Mouse (Mus musculus): ENCODE results near the gene Iqcn. TPM values are rescaled to one million over a fixed set of nuclear protein-coding genes. Genes with fewer than 3 reads are reported as not detected.
A peak's percentile ranks its signal among the peaks of the same experiment; 100 is the strongest.

Iqcn gene
- polyA plus RNA-seq, 1 experiment from 2014 or later = not detected

DNA sequence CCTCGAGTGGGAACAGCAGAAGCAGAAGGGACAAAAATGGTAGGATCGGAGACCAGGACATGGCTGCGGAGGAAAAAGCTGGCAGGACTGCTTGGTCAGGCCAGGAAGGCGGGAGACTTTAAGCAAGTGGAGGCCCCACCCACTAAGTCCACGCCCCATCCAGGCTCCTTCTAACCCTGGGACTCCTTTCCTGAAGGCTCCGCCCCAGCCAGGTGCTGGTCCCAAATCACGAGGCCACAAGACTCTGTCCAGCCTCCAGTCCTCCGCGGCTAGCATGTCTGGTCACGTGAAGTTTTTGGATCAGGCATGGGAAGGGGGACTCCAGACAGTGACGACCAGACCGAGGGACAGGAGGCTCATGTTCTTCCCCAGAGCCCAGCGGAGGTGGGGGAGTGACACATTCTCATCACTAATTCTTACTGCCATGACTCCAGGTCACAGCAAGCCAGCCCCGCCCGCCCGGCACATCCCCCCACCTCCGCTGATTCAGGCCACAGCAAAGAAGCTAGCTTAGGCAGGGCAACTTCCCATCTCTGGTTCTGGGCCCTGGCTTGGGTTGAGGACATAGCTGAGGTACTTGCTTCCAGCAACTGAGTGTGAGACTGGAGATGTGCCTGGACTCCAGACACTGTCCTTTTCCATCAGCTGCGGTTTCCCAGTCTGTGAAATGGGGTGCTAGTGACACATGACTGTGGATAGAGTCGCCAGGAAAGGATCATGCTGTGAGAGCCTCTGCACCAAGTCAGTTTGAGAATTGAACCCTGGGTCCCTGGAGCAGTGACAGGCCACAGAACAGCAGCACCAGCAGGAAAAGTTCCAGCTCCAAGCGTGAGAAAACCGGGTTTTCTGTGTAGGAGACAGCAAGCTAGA is 63.5 kb downstream of the Iqcn start:
- no peak overlapping the region for H3K27ac ChIP-seq
- H3K27me3 ChIP-seq = no peaks in the 10 kb centered on the region
- ATAC-seq (ENCODE audit: insufficient number of reproducible peaks, insufficient read depth, low FRiP score, low TSS enrichment, low read depth) = peak; percentile 17; the same call in 1 of the 2 replicates
- peak overlapping the region; percentile 66 for H3K9ac ChIP-seq (replicated peaks)
- no peaks in the 10 kb centered on the region for H3K9me3 ChIP-seq
- H3K4me1 ChIP-seq (replicated peaks) = peaks cover 15% of the 10 kb centered on the region
- 7% methylated on average over 21 of the region's 21 CpGs for WGBS
- peak overlapping the region; percentile 45 for H3K4me3 ChIP-seq (replicated peaks)
- H3K4me2 ChIP-seq = peak overlapping the region; percentile 89
- peaks cover 42% of the 10 kb centered on the region for H3K36me3 ChIP-seq

Other genes with a start within 250 kb of the Iqcn start
- gene Klhl26, start 226.5 kb upstream of the Iqcn start, polyA plus RNA-seq (2016; fragmentation: Nextera tagmentation; extraction: Ambion mirVana) = 26.8 and 27.3 TPM in 2 replicates
- gene Tmem59l, start 216.1 kb upstream of the Iqcn start, polyA plus RNA-seq (2016; fragmentation: Nextera tagmentation; extraction: Ambion mirVana) = 17.5 and 22.1 TPM in 2 replicates
- 82.4 and 105 TPM in 2 replicates for gene Crlf1, start 210.3 kb upstream of the Iqcn start, polyA plus RNA-seq (2016; fragmentation: Nextera tagmentation; extraction: Ambion mirVana)
- gene Rex1bd, start 196.7 kb upstream of the Iqcn start, polyA plus RNA-seq (2016; fragmentation: Nextera tagmentation; extraction: Ambion mirVana) = 142 and 151 TPM in 2 replicates
- gene Uba52, start 192.7 kb upstream of the Iqcn start, polyA plus RNA-seq (2016; fragmentation: Nextera tagmentation; extraction: Ambion mirVana) = 882 and 891 TPM in 2 replicates
- gene Fkbp8, start 175.7 kb upstream of the Iqcn start, polyA plus RNA-seq (2016; fragmentation: Nextera tagmentation; extraction: Ambion mirVana) = 280 and 286 TPM in 2 replicates
- 50.3 and 50.7 TPM in 2 replicates for gene Kxd1, start 175.5 kb upstream of the Iqcn start, polyA plus RNA-seq (2016; fragmentation: Nextera tagmentation; extraction: Ambion mirVana)
- gene Ell, start 164.0 kb upstream of the Iqcn start, polyA plus RNA-seq (2016; fragmentation: Nextera tagmentation; extraction: Ambion mirVana) = 18.7 and 21.2 TPM in 2 replicates
- gene Isyna1, start 109.1 kb upstream of the Iqcn start, polyA plus RNA-seq (2016; fragmentation: Nextera tagmentation; extraction: Ambion mirVana) = 177 and 180 TPM in 2 replicates
- 137 and 151 TPM in 2 replicates for gene Ssbp4, start 94.6 kb upstream of the Iqcn start, polyA plus RNA-seq (2016; fragmentation: Nextera tagmentation; extraction: Ambion mirVana)
- gene Lrrc25, start 87.3 kb upstream of the Iqcn start, polyA plus RNA-seq (2016; fragmentation: Nextera tagmentation; extraction: Ambion mirVana) = 0.76 and 1.2 TPM in 2 replicates
- gene Gdf15, start 71.0 kb upstream of the Iqcn start, polyA plus RNA-seq (2016; fragmentation: Nextera tagmentation; extraction: Ambion mirVana) = 0.15 TPM in 1 of 2 replicates, not detected in the other
- gene Pgpep1, start 43.1 kb upstream of the Iqcn start, polyA plus RNA-seq (2016; fragmentation: Nextera tagmentation; extraction: Ambion mirVana) = 45.7 and 53.9 TPM in 2 replicates
- gene Lsm4, start 30.2 kb upstream of the Iqcn start, polyA plus RNA-seq (2016; fragmentation: Nextera tagmentation; extraction: Ambion mirVana) = 335 and 339 TPM in 2 replicates
- 117 and 121 TPM in 2 replicates for gene Jund, start 4.5 kb upstream of the Iqcn start, polyA plus RNA-seq (2016; fragmentation: Nextera tagmentation; extraction: Ambion mirVana)
- not detected in 2 replicates for gene Gm3336, start 15.1 kb downstream of the Iqcn start, polyA plus RNA-seq (2016; fragmentation: Nextera tagmentation; extraction: Ambion mirVana)
- gene Pde4c, start 20.3 kb downstream of the Iqcn start, polyA plus RNA-seq (2016; fragmentation: Nextera tagmentation; extraction: Ambion mirVana) = 0.24 and 0.33 TPM in 2 replicates
- 13.7 and 13.8 TPM in 2 replicates for gene Rab3a, start 51.2 kb downstream of the Iqcn start, polyA plus RNA-seq (2016; fragmentation: Nextera tagmentation; extraction: Ambion mirVana)
- 25.8 and 29.0 TPM in 2 replicates for gene Mpv17l2, start 57.5 kb downstream of the Iqcn start, polyA plus RNA-seq (2016; fragmentation: Nextera tagmentation; extraction: Ambion mirVana)
- gene Pik3r2, start 73.3 kb downstream of the Iqcn start, polyA plus RNA-seq (2016; fragmentation: Nextera tagmentation; extraction: Ambion mirVana) = 80.2 and 80.6 TPM in 2 replicates
- gene Mast3, start 101.6 kb downstream of the Iqcn start, polyA plus RNA-seq (2016; fragmentation: Nextera tagmentation; extraction: Ambion mirVana) = 13.2 and 14.5 TPM in 2 replicates
- not detected in 2 replicates for gene Il12rb1, start 105.0 kb downstream of the Iqcn start, polyA plus RNA-seq (2016; fragmentation: Nextera tagmentation; extraction: Ambion mirVana)
- gene Arrdc2, start 136.3 kb downstream of the Iqcn start, polyA plus RNA-seq (2016; fragmentation: Nextera tagmentation; extraction: Ambion mirVana) = 5.3 and 6.4 TPM in 2 replicates
- gene Kcnn1, start 159.8 kb downstream of the Iqcn start, polyA plus RNA-seq (2016; fragmentation: Nextera tagmentation; extraction: Ambion mirVana) = 4.3 and 6.0 TPM in 2 replicates
- gene Ccdc124, start 170.5 kb downstream of the Iqcn start, polyA plus RNA-seq (2016; fragmentation: Nextera tagmentation; extraction: Ambion mirVana) = 119 and 127 TPM in 2 replicates
- 0.15 and 0.29 TPM in 2 replicates for gene Slc5a5, start 189.3 kb downstream of the Iqcn start, polyA plus RNA-seq (2016; fragmentation: Nextera tagmentation; extraction: Ambion mirVana)
- 3,693 and 3,808 TPM in 2 replicates for gene Rpl18a, start 194.0 kb downstream of the Iqcn start, polyA plus RNA-seq (2016; fragmentation: Nextera tagmentation; extraction: Ambion mirVana)
- gene Map1s, start 202.5 kb downstream of the Iqcn start, polyA plus RNA-seq (2016; fragmentation: Nextera tagmentation; extraction: Ambion mirVana) = 54.0 and 57.7 TPM in 2 replicates